Mouse (Mus musculus) CH12.LX (cell line): ENCODE data around the gene Tmem204. TPM values are rescaled to one million over a fixed set of nuclear protein-coding genes. Genes with fewer than 3 reads are reported as not detected.

Experiments used
- DNase-seq: peaks from one replicate; pipeline ENCODE4 v3.0.0-alpha.2; 2013; ENCODE audit errors: extremely low read depth
- H3K27ac ChIP-seq: 2 replicates; pipeline ENCODE4 v1.5.1; 2012; ENCODE audit warnings: low read depth, mild to moderate bottlenecking, control low read depth, moderate library complexity; ENCODE audit not compliant: insufficient read depth
- H3K27me3 ChIP-seq: replicated peaks from 2 replicates; pipeline ENCODE3; 2012; ENCODE audit warnings: inconsistent platforms
- H3K36me3 ChIP-seq, 2 experiments: replicated peaks in 1 of 2; 2 replicates each; pipeline versions ENCODE3 to v1.6.1; 2012; ENCODE audit warnings: inconsistent platforms in 1 of 2, low read length in 1 of 2, mild to moderate bottlenecking in 1 of 2, mixed read lengths in 1 of 2, moderate library complexity in 1 of 2; ENCODE audit not compliant: control insufficient read depth in 1 of 2, insufficient read depth in 1 of 2
- H3K4me1 ChIP-seq, 2 experiments: 2 replicates each; pipeline ENCODE4 v1.6.1; 2012; ENCODE audit warnings: inconsistent platforms in 1 of 2, moderate library complexity in 1 of 2; ENCODE audit not compliant: insufficient read depth in 2 of 2, control insufficient read depth in 1 of 2
- H3K4me2 ChIP-seq: 2 replicates; pipeline ENCODE4 v1.6.1; 2012; ENCODE audit warnings: low read depth, mild to moderate bottlenecking, control low read depth; ENCODE audit not compliant: poor library complexity, insufficient read depth, severe bottlenecking
- H3K4me3 ChIP-seq, 3 experiments: fragments of 150-350 bp in 1 of 3; sonication (generic) in 1 of 3; replicated peaks in 1 of 3; 2 replicates each; pipeline versions ENCODE3 to v1.5.1; 2011 to 2012; ENCODE audit warnings: low read depth in 2 of 3, low read length in 2 of 3, mild to moderate bottlenecking in 2 of 3, moderate library complexity in 2 of 3, control low read depth in 1 of 3, improper control_type of control experiment in 1 of 3, inconsistent platforms in 1 of 3, mixed read lengths in 1 of 3; ENCODE audit not compliant: poor library complexity in 1 of 3
- H3K79me2 ChIP-seq: replicated peaks from 2 replicates; pipeline ENCODE4 v1.6.1; 2012; ENCODE audit warnings: mild to moderate bottlenecking, moderate library complexity; ENCODE audit not compliant: control insufficient read depth, poor library complexity, insufficient read depth, severe bottlenecking; ENCODE audit errors: extremely low read depth
- H3K9ac ChIP-seq: 2 replicates; pipeline ENCODE4 v1.6.1; 2012; ENCODE audit warnings: low read depth, mild to moderate bottlenecking, control low read depth, moderate library complexity; ENCODE audit not compliant: insufficient read depth
- H3K9me3 ChIP-seq: replicated peaks from 2 replicates; pipeline ENCODE3; 2012; ENCODE audit warnings: low read length, inconsistent platforms, mixed read lengths
- BHLHE40 ChIP-seq: IDR thresholded peaks from 2 replicates; pipeline ENCODE4 v1.6.1; 2011; ENCODE audit warnings: mild to moderate bottlenecking, low read depth, low read length, improper control_type of control experiment
- ELF1 ChIP-seq: IDR thresholded peaks from 2 replicates; pipeline ENCODE4 v1.6.1; 2014; ENCODE audit warnings: low read depth, mild to moderate bottlenecking, inconsistent platforms, low read length, improper control_type of control experiment
- EP300 ChIP-seq: IDR thresholded peaks from 2 replicates; pipeline ENCODE4 v1.6.1; 2011; ENCODE audit warnings: low read length, improper control_type of control experiment
- GABPA ChIP-seq: IDR thresholded peaks from 2 replicates; pipeline ENCODE4 v1.6.1; 2012; ENCODE audit warnings: low read depth, low read length, improper control_type of control experiment, inconsistent platforms; ENCODE audit not compliant: insufficient replicate concordance
- HCFC1 ChIP-seq: IDR thresholded peaks from 2 replicates; pipeline ENCODE4 v1.6.1; 2012; ENCODE audit warnings: low read depth, mild to moderate bottlenecking, inconsistent platforms, low read length, improper control_type of control experiment
- IRF4 ChIP-seq: IDR thresholded peaks from 2 replicates; pipeline ENCODE4 v1.6.1; 2014; ENCODE audit warnings: low read depth, mild to moderate bottlenecking, inconsistent platforms, low read length, improper control_type of control experiment
- JUND ChIP-seq: conservative IDR thresholded peaks from 2 replicates; pipeline ENCODE4 v1.6.1; 2011; ENCODE audit warnings: low read depth, low read length, improper control_type of control experiment
- MAFK ChIP-seq: IDR thresholded peaks from 2 replicates; pipeline ENCODE4 v1.6.1; 2011; ENCODE audit warnings: low read length, improper control_type of control experiment; ENCODE audit not compliant: insufficient replicate concordance
- MAZ ChIP-seq: IDR thresholded peaks from 2 replicates; pipeline ENCODE4 v1.6.1; 2012; ENCODE audit warnings: low read depth, mild to moderate bottlenecking, inconsistent platforms, low read length, improper control_type of control experiment, moderate library complexity
- MYC ChIP-seq: IDR thresholded peaks from 2 replicates; pipeline ENCODE4 v1.6.1; 2011; ENCODE audit warnings: low read depth, mild to moderate bottlenecking, improper control_type of control experiment, low read length
- NELFE ChIP-seq: IDR thresholded peaks from 2 replicates; pipeline ENCODE4 v1.6.1; 2011; ENCODE audit warnings: low read depth, low read length, improper control_type of control experiment
- RAD21 ChIP-seq: IDR thresholded peaks from 2 replicates; pipeline ENCODE4 v1.6.1; 2011; ENCODE audit warnings: low read depth, mild to moderate bottlenecking, low read length, improper control_type of control experiment, moderate library complexity
- SIN3A ChIP-seq: IDR thresholded peaks from 2 replicates; pipeline ENCODE4 v1.6.1; 2012; ENCODE audit warnings: low read length, improper control_type of control experiment, inconsistent platforms
- SMC3 ChIP-seq: IDR thresholded peaks from 2 replicates; pipeline ENCODE4 v1.6.1; 2011; ENCODE audit warnings: low read depth, low read length, improper control_type of control experiment
- TCF12 ChIP-seq: IDR thresholded peaks from 2 replicates; pipeline ENCODE4 v1.6.1; 2014; ENCODE audit warnings: low read depth, mild to moderate bottlenecking, inconsistent platforms, low read length, improper control_type of control experiment
- UBTF ChIP-seq: IDR thresholded peaks from 2 replicates; pipeline ENCODE4 v1.6.1; 2012; ENCODE audit warnings: low read depth, mild to moderate bottlenecking, inconsistent platforms, low read length, improper control_type of control experiment, moderate library complexity
- USF1 ChIP-seq: IDR thresholded peaks from 2 replicates; pipeline ENCODE4 v1.6.1; 2014; ENCODE audit warnings: low read depth, mild to moderate bottlenecking, inconsistent platforms, low read length, improper control_type of control experiment
- USF2 ChIP-seq: conservative IDR thresholded peaks from 2 replicates; pipeline ENCODE4 v1.6.1; 2011; ENCODE audit warnings: low read depth, low read length, improper control_type of control experiment
- ZC3H11A ChIP-seq: IDR thresholded peaks from 2 replicates; pipeline ENCODE4 v1.6.1; 2012; ENCODE audit warnings: low read depth, mild to moderate bottlenecking, inconsistent platforms, low read length, improper control_type of control experiment
- ZMIZ1 ChIP-seq: IDR thresholded peaks from 2 replicates; pipeline ENCODE4 v1.6.1; 2012; ENCODE audit warnings: low read depth, mild to moderate bottlenecking, inconsistent platforms, low read length, improper control_type of control experiment
- dilution Hi-C: fragments of 300-500 bp; cut with MboI; formaldehyde crosslinking; loops from 2 replicates; pipeline ENCODE4 v1.14.3; 2020; ENCODE audit warnings: low sequenced_read_pairs; ENCODE audit not compliant: extremely low pct_unique_long_range_greater_than_20kb, extremely low pct_ligation_motif_present
- in situ Hi-C: fragments of 300-500 bp; cut with MboI; formaldehyde crosslinking; loops from 3 replicates; pipeline ENCODE4 v1.14.3; 2019; ENCODE audit warnings: low sequenced_read_pairs, low pct_ligation_motif_present, low pct_unique_long_range_greater_than_20kb, mixed read lengths
- polyA plus RNA-seq: library from polyadenylated mRNA; unstranded; fragments of >175 nt; gene quantifications from 2 replicates; pipeline ENCODE4 v1.2.1, GENCODE M21; 2012; ENCODE audit warnings: low read depth; ENCODE audit not compliant: insufficient read length
- total RNA-seq, 2 experiments: library from RNA; depleted of rRNA; stranded (reverse); fragments of 300-350 nt in 1 of 2; fragments of >200 nt in 1 of 2; gene quantifications; 2 replicates each; pipeline ENCODE4 v1.2.3; 2012 to 2014

Tmem204 gene
- total and polyA plus RNA-seq, 3 experiments: 1.9 TPM; not detected in 2

- no peak for DNase-seq
- Histone ChIP-seq H3K4me3 (no peak overlapping the region), H3K79me2 (no peaks in the 10 kb centered on the region), H3K27ac (no peak overlapping the region), H3K9ac (no peak overlapping the region), H3K36me3 (peaks cover 12 to 90% of the 10 kb centered on the region in 2 experiments), H3K4me1 (0 out of 4 replicates have a peak, but pooled peaks cover 0 to 4% of the 10 kb centered on the region in 2 experiments), H3K4me2 (no peak overlapping the region), H3K9me3 (no peaks in the 10 kb centered on the region), H3K27me3 (no peaks in the 10 kb centered on the region)
- in situ Hi-C loops (no loop called here), dilution Hi-C loops (no loop called here)
- no peak for TF ChIP-seq TCF12
- no peak for TF ChIP-seq EP300
- no peak for TF ChIP-seq UBTF
- TF ChIP-seq BHLHE40: no peak
- no peak for TF ChIP-seq ELF1
- TF ChIP-seq MAFK: no peak
- no peak for TF ChIP-seq SIN3A
- TF ChIP-seq SMC3: no peak
- no peak for TF ChIP-seq GABPA
- TF ChIP-seq ZMIZ1: no peak
- no peak for TF ChIP-seq USF1
- TF ChIP-seq JUND: no peak
- TF ChIP-seq NELFE: no peak
Measured at GRCm38 (mm10) chr17:25080210-25080609, 3.2 kb downstream of the Tmem204 start.

- 0 out of 4 replicates have a peak, but pooled peaks cover 0 to 4% of the 10 kb centered on the region in 2 experiments for H3K4me1 ChIP-seq
- no peaks in the 10 kb centered on the region for H3K79me2 ChIP-seq
- no peak overlapping the region for H3K4me3 ChIP-seq
- TF ChIP-seq NELFE (no peak), ZMIZ1 (no peak), ZC3H11A (no peak), ELF1 (no peak), SMC3 (no peak), MAZ (no peak), MYC (no peak), USF2 (no peak), IRF4 (no peak), HCFC1 (no peak), EP300 (no peak), SIN3A (no peak), RAD21 (no peak)
- H3K4me2 ChIP-seq: no peak overlapping the region
- H3K9me3 ChIP-seq: no peaks in the 10 kb centered on the region
- in situ Hi-C loops: no loop called here
- dilution Hi-C loops: no loop called here
- no peak for DNase-seq
- no peak overlapping the region for H3K9ac ChIP-seq
- peaks cover 12 to 86% of the 10 kb centered on the region in 2 experiments for H3K36me3 ChIP-seq
- H3K27me3 ChIP-seq: no peaks in the 10 kb centered on the region
- no peak overlapping the region for H3K27ac ChIP-seq
Measured at GRCm38 (mm10) chr17:25077771-25078372, 5.5 kb downstream of the Tmem204 start.
